ENCODE assay signal across 8 mouse cellular contexts in the genomic region with DNA sequence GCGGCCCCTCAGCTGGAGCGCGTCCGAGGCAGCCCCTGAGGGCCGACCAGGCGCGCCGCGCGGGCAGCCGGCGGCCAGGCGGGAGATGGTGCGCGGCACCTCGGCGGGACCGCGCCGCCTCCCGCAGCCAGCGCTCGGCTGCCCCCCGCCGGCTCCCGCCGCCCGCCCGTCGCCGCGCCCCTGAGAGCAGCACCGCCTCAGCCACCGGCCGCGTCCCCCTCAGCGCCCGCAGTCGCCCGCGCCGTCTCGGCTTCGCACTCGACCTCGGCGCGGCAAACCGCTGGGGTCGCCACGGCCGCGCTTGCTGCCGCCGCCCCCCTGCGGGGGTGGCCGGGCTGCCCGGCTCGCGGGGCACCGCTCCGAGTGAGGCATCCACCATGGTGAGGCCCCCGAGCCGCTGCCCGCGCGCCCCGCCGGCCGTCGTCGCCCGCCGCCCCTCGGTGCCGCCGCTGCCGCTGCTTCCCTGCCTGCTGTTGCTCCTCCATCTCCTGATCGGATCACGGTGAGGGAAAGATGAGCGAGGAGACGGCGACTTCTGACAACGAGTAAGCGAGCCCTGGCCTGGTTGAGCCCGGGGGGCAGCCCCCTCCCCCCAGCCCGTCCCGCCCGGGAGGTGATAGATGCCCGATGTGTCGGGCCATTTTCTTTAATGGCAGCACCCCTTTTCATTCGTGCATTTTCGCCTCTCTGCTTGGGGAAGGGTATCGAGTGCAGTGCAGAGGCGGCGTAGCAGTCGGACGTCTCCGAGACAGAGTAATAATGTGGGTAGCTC. TPM values are rescaled to one million over a fixed set of nuclear protein-coding genes. Genes with fewer than 3 reads are reported as not detected.
A peak's percentile ranks its signal among the peaks of the same experiment; 100 is the strongest.
DNase-seq lines count a peak whose midpoint lies in the region; ATAC-seq and TF ChIP-seq lines count a peak whose summit lies in the region.

A gene (plus strand): TSS at position 163 of the 772 bp plus-strand sequence.

- in situ Hi-C loops in ES-E14 (cut with MboI; ENCODE audit: low sequenced_read_pairs in 2 of 2, unreplicated experiment in 2 of 2) = no loop called here

- peak within 1 kb of the TSS; percentile 78 for H3K4me2 ChIP-seq in intestine, postnatal 0 days (replicated peaks; ENCODE audit: low read depth)
- H3K4me2 ChIP-seq in myocyte (ENCODE audit: low read depth) = peak within 1 kb of the TSS; percentile 86

- H3K36me3 ChIP-seq in ES-E14 (ENCODE audit: control insufficient read depth, insufficient read depth, low read length, poor library complexity, severe bottlenecking) (no peaks in the 10 kb centered on the region), myocyte (ENCODE audit: control insufficient read depth, insufficient read depth) (no peaks in the 10 kb centered on the region)
- no peaks in the 10 kb centered on the region for H3K36me3 ChIP-seq in intestine, postnatal 0 days (ENCODE audit: control insufficient read depth, insufficient read depth)
- H3K36me3 ChIP-seq in liver, adult 2 months (ENCODE audit: control insufficient read depth, insufficient read depth, low read length) = no peaks in the 10 kb centered on the region

- peaks cover 9% of the 10 kb centered on the region; the same call in 1 of the 2 replicates for H3K79me2 ChIP-seq in liver, adult 2 months (ENCODE audit: control insufficient read depth, insufficient read depth, low read length)
- peaks cover 51% of the 10 kb centered on the region for H3K79me2 ChIP-seq in myocyte (ENCODE audit: control insufficient read depth, insufficient read depth)

- TF ChIP-seq POLR2A in liver, adult 2 months (IDR thresholded peaks at IDR 0.05; ENCODE audit: extremely low read depth, insufficient read depth, low read length) = no peak
- TF ChIP-seq POLR2A in myocyte (IDR thresholded peaks at IDR 0.05; ENCODE audit: insufficient read length, low read depth) = peak; percentile 21

- H3K9me3 ChIP-seq in ES-E14 (ENCODE audit: control insufficient read depth, insufficient read depth, low read depth, low read length) = no peaks in the 10 kb centered on the region
- no peaks in the 10 kb centered on the region for H3K9me3 ChIP-seq in intestine, postnatal 0 days (ENCODE audit: control insufficient read depth)

- no peaks in the 10 kb centered on the region for H3K27me3 ChIP-seq in intestine, postnatal 0 days (replicated peaks; ENCODE audit: control insufficient read depth, insufficient read depth, low read length)
- no peaks in the 10 kb centered on the region for H3K27me3 ChIP-seq in liver, adult 2 months (ENCODE audit: control insufficient read depth, insufficient read depth, low read length)
- no peaks in the 10 kb centered on the region for H3K27me3 ChIP-seq in myocyte (ENCODE audit: control insufficient read depth, insufficient read depth, insufficient read length)

- H3K4me3 ChIP-seq in ES-E14 (ENCODE audit: insufficient read depth in 1 of 2, low read depth in 1 of 2, low read length in 2 of 2, poor library complexity in 1 of 2, severe bottlenecking in 1 of 2) = peak within 1 kb of the TSS; percentile 86 to 92
- H3K4me3 ChIP-seq in intestine, postnatal 0 days (ENCODE audit: low read depth, low read length) = peak within 1 kb of the TSS; percentile 95
- peak within 1 kb of the TSS; percentile 83 for H3K4me3 ChIP-seq in liver, adult 2 months (ENCODE audit: insufficient read depth, low read depth, low read length)
- peak within 1 kb of the TSS; percentile 81 for H3K4me3 ChIP-seq in myocyte

- peak within 1 kb of the TSS; percentile 93 for H3K9ac ChIP-seq in ES-E14 (ENCODE audit: insufficient read depth, low read depth, low read length, poor library complexity, severe bottlenecking)
- peak within 1 kb of the TSS; percentile 98 for H3K9ac ChIP-seq in intestine, postnatal 0 days (ENCODE audit: low read depth, low read length)
- peak within 1 kb of the TSS; percentile 98 for H3K9ac ChIP-seq in liver, adult 2 months (ENCODE audit: low read depth, low read length)

- no peak for TF ChIP-seq CTCF in intestine, postnatal 0 days (IDR thresholded peaks at IDR 0.05; ENCODE audit: low read depth)
- no peak for TF ChIP-seq CTCF in liver, adult 2 months (IDR thresholded peaks at IDR 0.05; ENCODE audit: low read depth, low read length)

- 1% methylated on average over 71 of the region's 99 CpGs for WGBS in intestine, postnatal 0 days
- 1% methylated on average over 99 of the region's 99 CpGs for WGBS in liver, adult 2 months

- H3ac ChIP-seq in myocyte (ENCODE audit: control insufficient read depth, insufficient read length) = peak within 1 kb of the TSS; percentile 96

- H3K27ac ChIP-seq in ES-E14 (ENCODE audit: insufficient read depth, low read depth, low read length, poor library complexity, severe bottlenecking) = peak within 1 kb of the TSS; percentile 84
- H3K27ac ChIP-seq in intestine, postnatal 0 days (ENCODE audit: low read depth, low read length) = peak within 1 kb of the TSS; percentile 98
- H3K27ac ChIP-seq in liver, adult 2 months (replicated peaks; ENCODE audit: insufficient read depth, low read depth, low read length) = peak within 1 kb of the TSS; percentile 89

- ATAC-seq in intestine, postnatal 0 days = no peak

- DNase-seq in 3T3-L1 (ENCODE audit: low read depth, low spot score) = peak; percentile 39
- DNase-seq in ES-E14 (ENCODE audit: low read depth, low spot score) = no peak
- DNase-seq in cerebellum, adult 9-10 months = peak; percentile 53
- DNase-seq in heart, adult 11 months = peak; percentile 96
- no peak for DNase-seq in liver, adult 2 months (ENCODE audit: extremely low read depth, low read depth, low spot score)
- DNase-seq in thymus, postnatal 36 days = peak; percentile 40 to 54

- H3K4me1 ChIP-seq in ES-E14 (ENCODE audit: control insufficient read depth in 2 of 2, insufficient read depth in 2 of 2, low read length in 2 of 2, poor library complexity in 1 of 2) = peaks cover 4 to 6% of the 10 kb centered on the region in 2 experiments; a peak in 2 of 4 replicates
- peaks cover 10% of the 10 kb centered on the region for H3K4me1 ChIP-seq in intestine, postnatal 0 days (replicated peaks; ENCODE audit: control insufficient read depth, insufficient read depth, low read length)
- peaks cover 5% of the 10 kb centered on the region; the same call in 1 of the 2 replicates for H3K4me1 ChIP-seq in liver, adult 2 months (ENCODE audit: control insufficient read depth, insufficient read depth, low read length)

TF ChIP-seq in ES-E14, 5 proteins besides CTCF, POLR2A, EP300 and RAD21:
- TF ChIP-seq ZNF384 (IDR thresholded peaks at IDR 0.05; ENCODE audit: low read depth, low read length) (no peak), ZC3H11A (IDR thresholded peaks at IDR 0.05; ENCODE audit: borderline replicate concordance, low read depth, low read length) (no peak), CHD2 (IDR thresholded peaks at IDR 0.05; ENCODE audit: low read depth, low read length) (no peak), HCFC1 (IDR thresholded peaks at IDR 0.05; ENCODE audit: borderline replicate concordance, insufficient read depth, low read length) (no peak), MAFK (IDR thresholded peaks at IDR 0.05; ENCODE audit: insufficient read depth, low read depth, low read length) (no peak)
TF ChIP-seq in ES-E14: peak in this region for 0.

TF ChIP-seq in myocyte, 11 proteins besides CTCF, POLR2A, EP300 and RAD21:
- TF ChIP-seq E2F4 (IDR thresholded peaks at IDR 0.05; ENCODE audit: insufficient read depth) (no peak), TCF12 (IDR thresholded peaks at IDR 0.05; ENCODE audit: insufficient read depth, poor library complexity, severe bottlenecking) (no peak), SRF (IDR thresholded peaks at IDR 0.05; ENCODE audit: control insufficient read depth, insufficient read length, low read depth) (no peak), MYOD1 (IDR thresholded peaks at IDR 0.05; ENCODE audit: control insufficient read depth in 1 of 3, insufficient read length in 2 of 3, low read depth in 2 of 3) (no peak), POLR2AphosphoS2 (IDR thresholded peaks at IDR 0.05; ENCODE audit: insufficient read length, low read depth) (no peak), TCF3 (IDR thresholded peaks at IDR 0.05; ENCODE audit: insufficient read length, low read depth) (no peak), REST (IDR thresholded peaks at IDR 0.05; ENCODE audit: insufficient read depth, insufficient read length) (no peak), MYOG (IDR thresholded peaks at IDR 0.05; ENCODE audit: control insufficient read depth in 1 of 3, insufficient read depth in 1 of 3, insufficient read length in 2 of 3, low read depth in 2 of 3) (no peak), MAX (IDR thresholded peaks at IDR 0.05; ENCODE audit: low read depth) (no peak), CEBPB (IDR thresholded peaks at IDR 0.05; ENCODE audit: insufficient read depth, poor library complexity, severe bottlenecking) (no peak), USF1 (IDR thresholded peaks at IDR 0.05; ENCODE audit: low read depth) (no peak)

RNA-seq across cellular contexts. Expression of the gene that starts here (rescaled TPM):
- total RNA-seq in ES-E14 (2012; rRNA removed) = 44.7 and 64.1 TPM in 2 replicates
- polyA plus RNA-seq in intestine, postnatal 0 days (2015; fragmentation: Nextera tagmentation; extraction: Ambion mirVana) = 5.1 and 5.7 TPM in 2 replicates
- total RNA-seq in liver, adult 2 months (2014; rRNA removed) = 15.5 and 16.2 TPM in 2 replicates
- 2.2 and 2.4 TPM in 2 replicates for polyA plus RNA-seq in liver, adult 2 months (2012; rRNA removed)
- 7.1 TPM for polyA plus RNA-seq in myocyte (2012; fragmentation: generic; extraction: Trizol)

Comparison
In these comparisons a context has a peak if more than half of its experiments do, and no peak if none do; other contexts are left out.
1. DNase-seq: peak in 3T3-L1 (single experiment), cerebellum, adult 9-10 months (single experiment), heart, adult 11 months (single experiment) and thymus, postnatal 36 days (2 of 2); none in ES-E14 (single experiment) and liver, adult 2 months (single experiment).
2. Peak in every context shown above with its lines, with median percentiles within 50 percentile points of each other: H3K27ac ChIP-seq, H3K4me3 ChIP-seq and H3K9ac ChIP-seq.